Mouse (Mus musculus) neural tube, embryonic 11.5 days (tissue): ENCODE data around the gene Ovch2. TPM values are rescaled to one million over a fixed set of nuclear protein-coding genes. Genes with fewer than 3 reads are reported as not detected.

Experiments
- ATAC-seq: fragments of 200-750 bp; cut with Nextera tagmentation; 2 replicates; pipeline ENCODE4 v1.8.0; 2017; ENCODE audit warnings: moderate number of reproducible peaks, mild to moderate bottlenecking, moderate TSS enrichment, moderate library complexity; ENCODE audit not compliant: insufficient read depth, low FRiP score, low TSS enrichment
- DNase-seq: peaks from one replicate; pipeline ENCODE4 v3.0.0-alpha.2; 2015; ENCODE audit warnings: low spot score
- H3K27ac ChIP-seq: fragments of 300-500 bp; sonication (generic); 2 replicates; pipeline ENCODE4 v1.5.1; 2014; ENCODE audit warnings: low read depth, mild to moderate bottlenecking, low read length
- H3K27me3 ChIP-seq: fragments of 300-500 bp; sonication (generic); 2 replicates; pipeline ENCODE4 v1.6.1; 2014; ENCODE audit warnings: mild to moderate bottlenecking, low read length, mixed read lengths; ENCODE audit not compliant: control insufficient read depth, insufficient read depth
- H3K36me3 ChIP-seq: fragments of 300-500 bp; sonication (generic); 2 replicates; pipeline ENCODE4 v1.6.1; 2014; ENCODE audit warnings: mild to moderate bottlenecking, low read length, moderate library complexity, mixed read lengths; ENCODE audit not compliant: control insufficient read depth, insufficient read depth
- H3K4me1 ChIP-seq: fragments of 300-500 bp; sonication (generic); 2 replicates; pipeline ENCODE4 v1.6.1; 2014; ENCODE audit warnings: low read length, mixed read lengths; ENCODE audit not compliant: control insufficient read depth, insufficient read depth
- H3K4me2 ChIP-seq: fragments of 300-500 bp; sonication (generic); 2 replicates; pipeline ENCODE4 v1.6.1; 2014; ENCODE audit warnings: low read depth, mild to moderate bottlenecking, moderate library complexity
- H3K4me3 ChIP-seq: fragments of 300-500 bp; sonication (generic); 2 replicates; pipeline ENCODE4 v1.5.1; 2014; ENCODE audit warnings: low read depth, low read length
- H3K9ac ChIP-seq: fragments of 300-500 bp; sonication (generic); 2 replicates; pipeline ENCODE4 v1.6.1; 2014; ENCODE audit warnings: mild to moderate bottlenecking, low read length
- H3K9me3 ChIP-seq: fragments of 300-500 bp; sonication (generic); 2 replicates; pipeline ENCODE4 v1.6.1; 2016; ENCODE audit warnings: low read length; ENCODE audit not compliant: control insufficient read depth
- WGBS: fragments of 180-500 bp; shearing (Covaris S2); extraction: QIAGEN DNeasy Blood & Tissue Kit; methylation state at CpG from one replicate; pipeline ENCODE4 v1.1.7; 2014; 5-methylcytosine and 5-hydroxymethylcytosine counted together
- polyA plus RNA-seq: library from polyadenylated mRNA; unstranded; fragments of >200 nt; fragmentation: Nextera tagmentation; extraction: Ambion mirVana; gene quantifications from 2 replicates; pipeline ENCODE4 v1.2.1, GENCODE M21; 2014

Ovch2 gene
- polyA plus RNA-seq, 1 experiment from 2014 or later: not detected

GRCm38 (mm10) chr7:107749270-107749669 lies 51.7 kb downstream of the Ovch2 start:
- Histone ChIP-seq H3K27me3 (no peaks in the 10 kb centered on the region), H3K27ac (no peak overlapping the region), H3K9ac (no peak overlapping the region), H3K9me3 (no peaks in the 10 kb centered on the region), H3K36me3 (no peaks in the 10 kb centered on the region), H3K4me1 (no peaks in the 10 kb centered on the region), H3K4me3 (no peak overlapping the region), H3K4me2 (no peak overlapping the region)
- peak; percentile 31 for DNase-seq
- 5% methylated on average over 3 of the region's 3 CpGs for WGBS
- no peak; the same call in 1 of the 2 replicates for ATAC-seq

- Histone ChIP-seq H3K9me3 (no peaks in the 10 kb centered on the region), H3K4me3 (no peak overlapping the region), H3K27ac (no peak overlapping the region), H3K9ac (no peak overlapping the region), H3K4me2 (no peak overlapping the region), H3K4me1 (no peaks in the 10 kb centered on the region), H3K27me3 (no peaks in the 10 kb centered on the region), H3K36me3 (no peaks in the 10 kb centered on the region)
- DNase-seq (peak; percentile 62), ATAC-seq (no peak)
- 29% methylated on average over 2 of the region's 2 CpGs for WGBS
Observed at GRCm38 (mm10) chr7:107747954-107748353, 53.1 kb downstream of the Ovch2 start.

GRCm38 (mm10) chr7:107747476-107747875 lies 53.5 kb downstream of the Ovch2 start:
- 91% methylated on average over 9 of the region's 9 CpGs for WGBS
- ATAC-seq: no peak
- DNase-seq: no peak
- no peak overlapping the region for H3K9ac ChIP-seq
- H3K4me1 ChIP-seq: no peaks in the 10 kb centered on the region
- no peaks in the 10 kb centered on the region for H3K27me3 ChIP-seq
- H3K4me2 ChIP-seq: no peak overlapping the region
- H3K9me3 ChIP-seq: no peaks in the 10 kb centered on the region
- no peak overlapping the region for H3K27ac ChIP-seq
- no peak overlapping the region for H3K4me3 ChIP-seq
- no peaks in the 10 kb centered on the region for H3K36me3 ChIP-seq

GRCm38 (mm10) chr7:107746036-107746435 lies 55.0 kb downstream of the Ovch2 start:
- DNase-seq: no peak
- no peaks in the 10 kb centered on the region for H3K27me3 ChIP-seq
- H3K9me3 ChIP-seq: no peaks in the 10 kb centered on the region
- H3K4me2 ChIP-seq: no peak overlapping the region
- no peak overlapping the region for H3K27ac ChIP-seq
- no peaks in the 10 kb centered on the region for H3K36me3 ChIP-seq
- H3K4me3 ChIP-seq: no peak overlapping the region
- WGBS: 88% methylated on average over 8 of the region's 8 CpGs
- ATAC-seq: no peak
- H3K4me1 ChIP-seq: no peaks in the 10 kb centered on the region
- no peak overlapping the region for H3K9ac ChIP-seq

GRCm38 (mm10) chr7:107745111-107745510 lies 55.9 kb downstream of the Ovch2 start:
- Histone ChIP-seq H3K9me3 (no peaks in the 10 kb centered on the region), H3K4me2 (no peak overlapping the region), H3K4me3 (no peak overlapping the region), H3K4me1 (no peaks in the 10 kb centered on the region), H3K36me3 (no peaks in the 10 kb centered on the region), H3K9ac (no peak overlapping the region), H3K27me3 (no peaks in the 10 kb centered on the region), H3K27ac (no peak overlapping the region)
- no peak for DNase-seq
- WGBS: 68% methylated on average over 2 of the region's 2 CpGs
- no peak for ATAC-seq

GRCm38 (mm10) chr7:107744454-107744853 lies 56.6 kb downstream of the Ovch2 start:
- Histone ChIP-seq H3K27ac (no peak overlapping the region), H3K9ac (no peak overlapping the region), H3K4me1 (no peaks in the 10 kb centered on the region), H3K4me2 (no peak overlapping the region), H3K9me3 (no peaks in the 10 kb centered on the region), H3K36me3 (no peaks in the 10 kb centered on the region), H3K27me3 (no peaks in the 10 kb centered on the region), H3K4me3 (no peak overlapping the region)
- WGBS: 86% methylated on average over 4 of the region's 4 CpGs
- DNase-seq: no peak
- no peak for ATAC-seq

GRCm38 (mm10) chr7:107742963-107743465 lies 58.0 kb downstream of the Ovch2 start:
- ATAC-seq: no peak
- 87% methylated on average over 10 of the region's 10 CpGs for WGBS

GRCm38 (mm10) chr7:107738726-107739125 lies 62.3 kb downstream of the Ovch2 start:
- Histone ChIP-seq H3K4me1 (no peaks in the 10 kb centered on the region), H3K9ac (no peak overlapping the region), H3K4me3 (no peak overlapping the region), H3K36me3 (no peaks in the 10 kb centered on the region), H3K4me2 (no peak overlapping the region), H3K27ac (no peak overlapping the region), H3K27me3 (no peaks in the 10 kb centered on the region), H3K9me3 (no peaks in the 10 kb centered on the region)
- WGBS: 43% methylated on average over 2 of the region's 2 CpGs
- ATAC-seq (no peak), DNase-seq (peak; percentile 40)

More at GRCm38 (mm10) chr7:107742963-107743465, 58.0 kb downstream of the Ovch2 start:
- Histone ChIP-seq H3K4me1 (no peaks in the 10 kb centered on the region), H3K27ac (no peak overlapping the region), H3K27me3 (no peaks in the 10 kb centered on the region), H3K9me3 (no peaks in the 10 kb centered on the region), H3K4me3 (no peak overlapping the region), H3K4me2 (no peak overlapping the region), H3K9ac (no peak overlapping the region), H3K36me3 (no peaks in the 10 kb centered on the region)
- DNase-seq: no peak

GRCm38 (mm10) chr7:107733162-107733561 lies 67.8 kb downstream of the Ovch2 start:
- H3K27me3 ChIP-seq: no peaks in the 10 kb centered on the region
- no peaks in the 10 kb centered on the region for H3K36me3 ChIP-seq
- no peaks in the 10 kb centered on the region for H3K4me1 ChIP-seq
- no peaks in the 10 kb centered on the region for H3K9me3 ChIP-seq
- WGBS: 83% methylated on average over 2 of the region's 2 CpGs
- DNase-seq: no peak
- ATAC-seq: no peak
- H3K27ac ChIP-seq: no peak overlapping the region
- H3K9ac ChIP-seq: no peak overlapping the region
- H3K4me3 ChIP-seq: no peak overlapping the region
- no peak overlapping the region for H3K4me2 ChIP-seq
